Mouse (Mus musculus): ENCODE measurements at regions not wholly inside any gene's neighbourhood (a gene's known extent, or its start where the extent isn't known, plus 50 kb on each side); places are given as distances from the start of the nearest gene placed in this dataset.

GRCm38 (mm10) chr6:147686927-147687326, 211.3 kb downstream of the Ccdc91 start:
- TF ChIP-seq CTCF (IDR thresholded peaks at IDR 0.05; ENCODE audit: low read depth, low read length) (no peak), POLR2A (IDR thresholded peaks at IDR 0.05; ENCODE audit: borderline replicate concordance, low read depth, low read length) (no peak)
- H3K4me3 ChIP-seq (ENCODE audit: insufficient read depth, low read length), result no peak overlapping the region
- H3K27ac ChIP-seq (ENCODE audit: insufficient read depth, low read depth, low read length), result no peak overlapping the region
- H3K4me1 ChIP-seq (ENCODE audit: control insufficient read depth, insufficient read depth, low read length), result no peaks in the 10 kb centered on the region

DNA sequence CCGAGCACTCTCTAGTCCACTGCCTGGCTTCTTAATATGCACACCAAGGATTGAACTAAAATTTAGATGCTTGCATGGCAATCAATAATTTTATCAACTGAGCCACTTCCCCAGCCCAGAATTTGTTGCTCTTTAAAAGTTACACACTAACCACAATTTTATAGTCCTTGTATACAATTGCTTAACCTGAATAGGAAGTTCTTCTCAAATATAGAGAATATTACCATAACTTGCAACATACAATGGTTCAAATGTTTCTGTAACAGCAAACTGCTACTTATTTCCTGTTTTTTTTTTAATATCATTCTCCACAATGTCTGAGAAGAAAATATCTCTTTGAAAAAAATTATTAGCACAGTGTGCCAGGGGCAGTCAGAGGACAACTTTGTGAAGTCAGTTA, 222.6 kb downstream of the Ccdc91 start:
- TF ChIP-seq POLR2A (IDR thresholded peaks at IDR 0.05; ENCODE audit: borderline replicate concordance, low read depth, low read length) (no peak), CTCF (IDR thresholded peaks at IDR 0.05; ENCODE audit: low read depth, low read length) (no peak)
- H3K4me1 ChIP-seq (ENCODE audit: control insufficient read depth, insufficient read depth, low read length), result no peaks in the 10 kb centered on the region

DNA sequence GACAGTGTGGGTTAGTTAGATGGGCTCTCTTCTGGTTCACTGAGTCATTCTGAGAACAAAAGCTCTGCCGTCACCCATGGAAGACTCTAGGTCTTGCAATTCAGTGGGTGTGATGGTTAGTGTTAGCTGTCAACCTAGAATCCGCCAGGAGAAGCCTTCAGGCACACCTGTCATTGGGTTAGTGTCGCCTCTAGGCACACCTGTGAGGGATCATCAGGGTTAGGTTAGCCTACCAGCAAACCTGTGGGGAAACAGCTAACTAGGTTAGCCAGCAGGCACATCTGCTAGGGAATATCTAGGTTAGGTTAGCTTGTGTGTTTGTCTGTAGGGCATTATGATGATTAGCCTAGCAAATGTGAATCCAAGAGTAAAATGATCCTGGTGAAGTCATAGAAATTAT, 223.8 kb downstream of the Ccdc91 start:
- Histone ChIP-seq H3K4me1 (ENCODE audit: control insufficient read depth, insufficient read depth, low read length) (no peaks in the 10 kb centered on the region), H3K27ac (ENCODE audit: insufficient read depth, low read depth, low read length) (no peak overlapping the region), H3K4me3 (ENCODE audit: insufficient read depth, low read length) (no peak overlapping the region)
- no peak for TF ChIP-seq CTCF (IDR thresholded peaks at IDR 0.05; ENCODE audit: low read depth, low read length)
- no peak for TF ChIP-seq POLR2A (IDR thresholded peaks at IDR 0.05; ENCODE audit: borderline replicate concordance, low read depth, low read length)

More for the DNA sequence above, 222.6 kb downstream of the Ccdc91 start:
- Histone ChIP-seq H3K4me3 (ENCODE audit: insufficient read depth, low read length) (no peak overlapping the region), H3K27ac (ENCODE audit: insufficient read depth, low read depth, low read length) (no peak overlapping the region)

DNA sequence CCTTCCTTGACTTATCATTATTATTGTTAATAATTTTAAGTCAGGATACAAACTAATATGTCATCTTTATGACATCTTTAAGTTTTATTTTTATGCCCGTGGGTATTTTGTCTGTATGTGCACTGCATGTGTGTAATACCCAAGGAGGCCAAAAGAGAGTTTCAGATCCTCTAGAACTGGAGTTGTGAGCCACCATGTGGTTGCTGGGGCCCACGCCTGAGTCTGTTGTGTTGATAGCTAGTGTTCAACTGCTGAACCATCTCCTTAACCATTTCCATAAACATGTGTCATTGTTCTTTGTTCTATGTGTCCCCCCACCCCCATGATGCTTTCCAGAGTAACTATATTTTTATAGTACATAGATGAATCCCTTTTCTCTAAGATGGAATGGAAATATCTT, 225.0 kb downstream of the Ccdc91 start:
- H3K4me3 ChIP-seq (ENCODE audit: insufficient read depth, low read length), result no peak overlapping the region
- TF ChIP-seq POLR2A (IDR thresholded peaks at IDR 0.05; ENCODE audit: borderline replicate concordance, low read depth, low read length) (no peak), CTCF (IDR thresholded peaks at IDR 0.05; ENCODE audit: low read depth, low read length) (no peak)
- no peak overlapping the region for H3K27ac ChIP-seq (ENCODE audit: insufficient read depth, low read depth, low read length)
- no peaks in the 10 kb centered on the region for H3K4me1 ChIP-seq (ENCODE audit: control insufficient read depth, insufficient read depth, low read length)

GRCm38 (mm10) chr6:147701956-147702355, 226.3 kb downstream of the Ccdc91 start:
- H3K4me1 ChIP-seq (ENCODE audit: control insufficient read depth, insufficient read depth, low read length), result no peaks in the 10 kb centered on the region
- no peak overlapping the region for H3K4me3 ChIP-seq (ENCODE audit: insufficient read depth, low read length)
- no peak overlapping the region for H3K27ac ChIP-seq (ENCODE audit: insufficient read depth, low read depth, low read length)
- no peak for TF ChIP-seq CTCF (IDR thresholded peaks at IDR 0.05; ENCODE audit: low read depth, low read length)
- no peak for TF ChIP-seq POLR2A (IDR thresholded peaks at IDR 0.05; ENCODE audit: borderline replicate concordance, low read depth, low read length)

GRCm38 (mm10) chr6:147704297-147704696, 228.7 kb downstream of the Ccdc91 start:
- Histone ChIP-seq H3K27ac (ENCODE audit: insufficient read depth, low read depth, low read length) (no peak overlapping the region), H3K4me3 (ENCODE audit: insufficient read depth, low read length) (no peak overlapping the region), H3K4me1 (ENCODE audit: control insufficient read depth, insufficient read depth, low read length) (no peaks in the 10 kb centered on the region)
- TF ChIP-seq CTCF (IDR thresholded peaks at IDR 0.05; ENCODE audit: low read depth, low read length) (no peak), POLR2A (IDR thresholded peaks at IDR 0.05; ENCODE audit: borderline replicate concordance, low read depth, low read length) (no peak)

GRCm38 (mm10) chr6:147705936-147706335, 230.3 kb downstream of the Ccdc91 start:
- Histone ChIP-seq H3K4me3 (ENCODE audit: insufficient read depth, low read length) (no peak overlapping the region), H3K27ac (ENCODE audit: insufficient read depth, low read depth, low read length) (no peak overlapping the region), H3K4me1 (ENCODE audit: control insufficient read depth, insufficient read depth, low read length) (no peaks in the 10 kb centered on the region)
- TF ChIP-seq CTCF (IDR thresholded peaks at IDR 0.05; ENCODE audit: low read depth, low read length), result no peak
- TF ChIP-seq POLR2A (IDR thresholded peaks at IDR 0.05; ENCODE audit: borderline replicate concordance, low read depth, low read length), result no peak

DNA sequence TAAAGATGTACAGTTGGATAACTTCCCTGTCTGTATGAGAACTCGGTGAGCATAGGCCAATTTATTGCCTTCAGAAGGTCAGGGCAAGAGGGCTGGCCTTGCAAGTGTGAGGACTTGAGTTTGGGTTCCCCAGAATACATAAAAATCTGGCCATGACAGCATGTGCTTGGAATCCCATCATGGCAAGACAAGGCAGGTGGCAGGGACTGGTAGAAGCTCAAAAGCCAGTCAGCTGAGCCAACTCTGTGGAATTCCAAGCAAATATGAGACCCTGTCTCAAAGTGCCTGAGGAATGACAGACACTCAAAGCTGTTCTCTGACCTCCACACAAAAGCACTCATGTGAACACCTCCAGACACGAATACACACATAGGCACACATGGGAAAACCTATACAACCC, 231.1 kb downstream of the Ccdc91 start:
- no peak for TF ChIP-seq POLR2A (IDR thresholded peaks at IDR 0.05; ENCODE audit: borderline replicate concordance, low read depth, low read length)
- no peak for TF ChIP-seq CTCF (IDR thresholded peaks at IDR 0.05; ENCODE audit: low read depth, low read length)
- no peak overlapping the region for H3K27ac ChIP-seq (ENCODE audit: insufficient read depth, low read depth, low read length)
- H3K4me1 ChIP-seq (ENCODE audit: control insufficient read depth, insufficient read depth, low read length), result no peaks in the 10 kb centered on the region
- H3K4me3 ChIP-seq (ENCODE audit: insufficient read depth, low read length), result no peak overlapping the region

GRCm38 (mm10) chr6:147718052-147718712, 242.6 kb downstream of the Ccdc91 start:
- TF ChIP-seq CTCF (IDR thresholded peaks at IDR 0.05; ENCODE audit: low read depth, low read length) (no peak), POLR2A (IDR thresholded peaks at IDR 0.05; ENCODE audit: borderline replicate concordance, low read depth, low read length) (no peak)
- Histone ChIP-seq H3K4me1 (ENCODE audit: control insufficient read depth, insufficient read depth, low read length) (no peaks in the 10 kb centered on the region), H3K27ac (ENCODE audit: insufficient read depth, low read depth, low read length) (no peak overlapping the region), H3K4me3 (ENCODE audit: insufficient read depth, low read length) (no peak overlapping the region)

- Histone ChIP-seq H3K4me3 (ENCODE audit: insufficient read depth, low read length) (no peak overlapping the region), H3K27ac (ENCODE audit: insufficient read depth, low read depth, low read length) (no peak overlapping the region), H3K4me1 (ENCODE audit: control insufficient read depth, insufficient read depth, low read length) (no peaks in the 10 kb centered on the region)
- TF ChIP-seq CTCF (IDR thresholded peaks at IDR 0.05; ENCODE audit: low read depth, low read length) (no peak), POLR2A (IDR thresholded peaks at IDR 0.05; ENCODE audit: borderline replicate concordance, low read depth, low read length) (no peak)
Measured at GRCm38 (mm10) chr6:147718713-147719490, 243.3 kb downstream of the Ccdc91 start.

All from bone marrow macrophage, adult 2 months (primary cell).